Mouse (Mus musculus): ENCODE results near the gene Scgb1b12. TPM values are rescaled to one million over a fixed set of nuclear protein-coding genes. Genes with fewer than 3 reads are reported as not detected.
"Not testable (repeated sequence)": the region's sequence is repeated elsewhere in the genome, so short reads cannot be mapped to it uniquely, and the experiment has no call there.

Gene Scgb1b12
- not detected for total RNA-seq (2021)

- intact Hi-C loops (cut with DNase I); DNase-seq: not testable (repeated sequence)
These were observed at the start of gene Scgb1b12 for GRCm38 (mm10) chr7:32333882-32334281. Gene Scgb1b12 (plus strand): TSS chr7:32334182.

GRCm38 (mm10) chr7:32327145-32327544 is 6.8 kb upstream of the Scgb1b12 start, which contains the start of gene Scgb2b12:
Gene Scgb2b12 (minus strand): TSS chr7:32327245.
- intact Hi-C loops (cut with DNase I); DNase-seq: not testable (repeated sequence)

Other genes starting within 250 kb of the Scgb1b12 start
- gene Scgb1b10, start 233.3 kb upstream of the Scgb1b12 start, total RNA-seq (2021) = not detected
- gene Scgb2b11, start 123.0 kb upstream of the Scgb1b12 start, total RNA-seq (2021) = not detected
- gene Scgb1b11, start 111.3 kb upstream of the Scgb1b12 start, total RNA-seq (2021) = not detected
- not detected for gene Scgb2b12, start 6.9 kb upstream of the Scgb1b12 start, total RNA-seq (2021)
- gene Scgb1b29, start 107.4 kb downstream of the Scgb1b12 start, total RNA-seq (2021) = not detected